Mouse (Mus musculus) liver, embryonic 12.5 days (tissue): ENCODE results near the gene Ppp6r3. TPM values are rescaled to one million over a fixed set of nuclear protein-coding genes. Genes with fewer than 3 reads are reported as not detected.
A peak's percentile ranks its signal among the peaks of the same experiment; 100 is the strongest.

Experiments
- ATAC-seq: fragments of 200-750 bp; cut with Nextera tagmentation; 2 replicates; pipeline ENCODE4 v1.8.0; 2017; ENCODE audit warnings: moderate number of reproducible peaks, mild to moderate bottlenecking, moderate library complexity
- H3K27ac ChIP-seq: fragments of 300-500 bp; sonication (generic); 2 replicates; pipeline ENCODE4 v1.5.1; 2016; ENCODE audit warnings: mild to moderate bottlenecking
- H3K27me3 ChIP-seq: fragments of 300-500 bp; sonication (generic); replicated peaks from 2 replicates; pipeline ENCODE4 v1.6.1; 2016; ENCODE audit warnings: mild to moderate bottlenecking, moderate library complexity
- H3K36me3 ChIP-seq: fragments of 300-500 bp; sonication (generic); 2 replicates; pipeline ENCODE4 v1.6.1; 2016; ENCODE audit warnings: mild to moderate bottlenecking, moderate library complexity
- H3K4me1 ChIP-seq: fragments of 300-500 bp; sonication (generic); 2 replicates; pipeline ENCODE4 v1.6.1; 2016
- H3K4me2 ChIP-seq: fragments of 300-500 bp; sonication (generic); 2 replicates; pipeline ENCODE4 v1.6.1; 2016; ENCODE audit warnings: mild to moderate bottlenecking, moderate library complexity
- H3K4me3 ChIP-seq: fragments of 300-500 bp; sonication (generic); 2 replicates; pipeline ENCODE4 v1.5.1; 2016; ENCODE audit warnings: mild to moderate bottlenecking, moderate library complexity
- H3K9ac ChIP-seq: fragments of 300-500 bp; sonication (generic); 2 replicates; pipeline ENCODE4 v1.6.1; 2016; ENCODE audit warnings: mild to moderate bottlenecking, moderate library complexity
- H3K9me3 ChIP-seq: fragments of 300-500 bp; sonication (generic); replicated peaks from 2 replicates; pipeline ENCODE4 v1.6.1; 2016; ENCODE audit warnings: mild to moderate bottlenecking, moderate library complexity
- WGBS: fragments of 180-500 bp; shearing (Covaris S2); methylation state at CpG from one replicate; pipeline ENCODE4 v1.1.7; 2016; ENCODE audit not compliant: insufficient replicate concordance; 5-methylcytosine and 5-hydroxymethylcytosine counted together
- polyA plus RNA-seq: library from polyadenylated mRNA; unstranded; fragments of >200 nt; fragmentation: Nextera tagmentation; extraction: Ambion mirVana; gene quantifications from 2 replicates; pipeline ENCODE4 v1.2.1, GENCODE M21; 2016

Gene Ppp6r3
- polyA plus RNA-seq, 1 experiment from 2014 or later, result 35.8 TPM

DNA sequence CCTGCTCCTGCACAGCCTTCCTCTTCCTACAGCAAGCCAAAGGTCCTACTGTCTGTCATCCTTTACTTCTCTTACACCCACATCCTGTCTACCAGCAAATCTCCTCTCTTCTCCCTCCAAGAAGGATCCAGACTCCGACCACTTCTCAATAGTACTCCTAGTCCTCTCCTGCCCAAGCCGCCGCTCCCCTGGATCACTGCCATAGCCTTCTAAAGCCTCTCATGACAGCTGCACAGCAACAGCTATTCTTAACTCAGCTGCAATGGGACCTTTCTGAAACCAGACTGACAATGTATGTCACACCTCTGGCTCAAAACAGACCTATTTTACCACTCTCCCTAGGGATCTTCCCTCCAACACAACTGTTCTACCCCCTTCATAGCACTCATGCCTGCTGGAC is 11.2 kb downstream of the Ppp6r3 start:
- Histone ChIP-seq H3K9ac (no peak overlapping the region), H3K9me3 (no peaks in the 10 kb centered on the region), H3K4me1 (peaks cover 48% of the 10 kb centered on the region), H3K4me2 (no peak overlapping the region), H3K27ac (no peak overlapping the region), H3K36me3 (peaks cover 32% of the 10 kb centered on the region), H3K27me3 (no peaks in the 10 kb centered on the region), H3K4me3 (no peak overlapping the region)
- ATAC-seq, result no peak
- WGBS, result 77% methylated on average over 3 of the region's 3 CpGs

DNA sequence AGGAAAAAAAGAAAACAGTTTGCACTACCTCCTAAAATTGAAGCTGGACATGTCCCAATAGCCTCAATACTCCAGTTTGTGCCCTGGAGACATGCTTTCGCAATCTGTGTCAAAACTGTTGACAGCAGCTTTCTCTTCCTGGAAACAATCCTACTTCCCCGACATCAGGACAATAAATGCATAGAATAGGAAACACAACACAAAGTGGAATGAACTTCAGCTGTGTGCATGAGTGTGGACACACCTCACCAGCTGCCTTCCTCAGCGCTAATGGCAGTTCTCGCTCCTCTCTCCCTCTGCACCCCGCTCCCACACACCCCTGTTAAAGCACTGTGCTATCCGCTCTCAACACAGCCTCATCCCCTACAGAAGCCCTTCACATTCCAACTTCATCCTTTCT is 12.8 kb downstream of the Ppp6r3 start:
- Histone ChIP-seq H3K4me2 (no peak overlapping the region), H3K27ac (no peak overlapping the region), H3K27me3 (no peaks in the 10 kb centered on the region), H3K36me3 (peaks cover 32% of the 10 kb centered on the region), H3K4me1 (peaks cover 35% of the 10 kb centered on the region), H3K4me3 (no peak overlapping the region), H3K9me3 (no peaks in the 10 kb centered on the region), H3K9ac (no peak overlapping the region)
- ATAC-seq, result 0 out of 2 replicates have a peak, but pooled peaks have one; percentile 35
- WGBS, result 91% methylated on average over 6 of the region's 6 CpGs

DNA sequence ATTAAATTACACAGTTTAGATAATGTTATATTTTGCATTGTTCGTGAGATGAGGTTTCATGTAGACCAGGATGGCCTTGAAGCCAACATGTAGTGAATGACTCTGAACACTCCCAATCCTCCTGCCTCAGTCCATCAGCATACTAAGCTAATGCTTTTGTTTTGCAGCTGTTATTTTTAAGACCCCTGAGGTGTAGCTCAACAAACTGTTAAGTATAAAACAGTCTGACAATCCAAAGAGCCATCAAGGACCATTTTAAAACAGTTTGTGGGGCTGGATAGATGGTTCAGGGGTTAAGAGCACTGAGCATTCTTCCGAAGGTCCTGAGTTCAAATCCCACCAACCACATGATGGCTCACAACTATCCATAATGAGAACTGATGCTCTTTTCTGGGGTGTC is 13.3 kb downstream of the Ppp6r3 start:
- no peak overlapping the region for H3K27ac ChIP-seq
- H3K4me1 ChIP-seq, result peaks cover 39% of the 10 kb centered on the region
- 89% methylated on average over 2 of the region's 2 CpGs for WGBS
- no peak overlapping the region for H3K9ac ChIP-seq
- ATAC-seq, result no peak
- H3K36me3 ChIP-seq, result peaks cover 32% of the 10 kb centered on the region
- no peaks in the 10 kb centered on the region for H3K27me3 ChIP-seq
- no peak overlapping the region for H3K4me3 ChIP-seq
- H3K4me2 ChIP-seq, result no peak overlapping the region
- no peaks in the 10 kb centered on the region for H3K9me3 ChIP-seq

DNA sequence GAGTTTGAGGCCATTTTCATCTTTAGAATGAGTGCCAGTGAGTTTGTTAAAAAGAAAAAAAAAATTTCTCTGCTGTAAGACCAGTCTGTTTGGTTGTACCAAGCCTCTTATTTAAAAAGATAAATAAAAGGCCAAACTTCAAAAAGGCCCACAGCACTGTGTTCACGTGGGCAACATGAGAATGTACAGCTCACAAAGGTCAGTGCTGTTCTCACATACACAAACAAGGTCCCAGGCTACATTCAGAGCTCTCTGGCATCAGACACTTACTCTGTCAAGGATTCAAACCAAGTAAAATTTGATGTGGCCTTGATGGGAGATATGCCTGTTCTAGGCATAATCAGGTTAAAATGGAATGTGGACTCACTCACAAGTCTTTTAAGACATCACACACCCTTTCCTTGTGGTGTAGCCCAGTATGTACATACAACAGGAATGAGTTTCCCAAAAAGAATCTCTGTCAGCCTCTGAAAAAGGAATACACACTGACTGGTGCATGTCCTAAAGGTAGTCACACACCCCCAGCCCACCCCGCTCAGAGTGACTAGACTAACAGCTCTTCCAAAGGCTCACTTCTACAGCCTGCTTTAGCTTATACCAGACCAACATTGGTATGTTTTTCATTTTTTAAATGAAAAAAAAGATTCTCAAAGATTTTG is 19.3 kb downstream of the Ppp6r3 start:
- H3K4me1 ChIP-seq, result peaks cover 32% of the 10 kb centered on the region
- H3K9me3 ChIP-seq, result no peaks in the 10 kb centered on the region
- H3K36me3 ChIP-seq, result peaks cover 14% of the 10 kb centered on the region
- no peak overlapping the region for H3K9ac ChIP-seq
- WGBS, result 80% methylated on average over 2 of the region's 2 CpGs
- H3K4me2 ChIP-seq, result no peak overlapping the region
- H3K27me3 ChIP-seq, result no peaks in the 10 kb centered on the region
- H3K27ac ChIP-seq, result no peak overlapping the region
- no peak for ATAC-seq
- H3K4me3 ChIP-seq, result no peak overlapping the region

GRCm38 (mm10) chr19:3554785-3555184 is 20.8 kb downstream of the Ppp6r3 start:
- peaks cover 2% of the 10 kb centered on the region for H3K36me3 ChIP-seq
- H3K9ac ChIP-seq, result no peak overlapping the region
- H3K4me3 ChIP-seq, result no peak overlapping the region
- H3K27ac ChIP-seq, result no peak overlapping the region
- H3K4me1 ChIP-seq, result peaks cover 25% of the 10 kb centered on the region
- no peak for ATAC-seq
- no peaks in the 10 kb centered on the region for H3K27me3 ChIP-seq
- H3K4me2 ChIP-seq, result no peak overlapping the region
- no peaks in the 10 kb centered on the region for H3K9me3 ChIP-seq
- WGBS, result 76% methylated on average over 8 of the region's 8 CpGs

GRCm38 (mm10) chr19:3551573-3552159 is 23.9 kb downstream of the Ppp6r3 start:
- no peak overlapping the region for H3K27ac ChIP-seq
- H3K4me3 ChIP-seq, result no peak overlapping the region
- H3K9ac ChIP-seq, result no peak overlapping the region
- no peak for ATAC-seq
- H3K27me3 ChIP-seq, result no peaks in the 10 kb centered on the region
- H3K9me3 ChIP-seq, result no peaks in the 10 kb centered on the region
- no peak overlapping the region for H3K4me2 ChIP-seq
- H3K4me1 ChIP-seq, result peaks cover 21% of the 10 kb centered on the region
- H3K36me3 ChIP-seq, result peaks cover 14% of the 10 kb centered on the region; the same call in 1 of the 2 replicates
- WGBS, result 69% methylated on average over 4 of the region's 4 CpGs

DNA sequence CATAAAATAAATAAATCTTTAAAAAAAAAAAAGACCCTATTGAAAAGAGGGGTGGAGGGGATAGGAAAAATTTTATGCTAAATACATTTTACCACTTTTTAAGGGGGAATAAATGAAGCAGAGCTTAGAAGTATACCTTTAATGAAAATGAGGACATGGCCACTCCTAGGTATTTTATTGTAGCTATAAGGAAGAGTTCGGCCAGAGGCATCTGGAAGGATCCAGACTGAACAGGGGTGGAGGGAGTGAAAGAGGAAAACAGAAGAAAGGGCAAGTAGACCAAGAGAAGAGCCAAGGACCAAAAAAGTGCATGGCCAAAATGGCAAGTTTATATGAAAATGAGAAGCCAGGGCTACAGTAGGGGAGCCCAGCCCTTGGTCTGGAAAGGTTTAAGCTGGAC is 25.4 kb downstream of the Ppp6r3 start:
- no peak overlapping the region for H3K4me2 ChIP-seq
- WGBS, result 89% methylated on average over 1 of the region's 1 CpGs
- H3K4me1 ChIP-seq, result peaks cover 33% of the 10 kb centered on the region
- H3K4me3 ChIP-seq, result no peak overlapping the region
- ATAC-seq, result no peak
- peaks cover 18% of the 10 kb centered on the region for H3K36me3 ChIP-seq
- no peak overlapping the region for H3K27ac ChIP-seq
- H3K27me3 ChIP-seq, result no peaks in the 10 kb centered on the region
- no peak overlapping the region for H3K9ac ChIP-seq
- H3K9me3 ChIP-seq, result no peaks in the 10 kb centered on the region

- H3K4me1 ChIP-seq, result peaks cover 33% of the 10 kb centered on the region
- H3K9me3 ChIP-seq, result no peaks in the 10 kb centered on the region
- H3K4me3 ChIP-seq, result no peak overlapping the region
- WGBS, result 88% methylated on average over 1 of the region's 1 CpGs
- H3K27ac ChIP-seq, result no peak overlapping the region
- no peak for ATAC-seq
- H3K27me3 ChIP-seq, result no peaks in the 10 kb centered on the region
- no peak overlapping the region for H3K4me2 ChIP-seq
- H3K9ac ChIP-seq, result no peak overlapping the region
- H3K36me3 ChIP-seq, result peaks cover 18% of the 10 kb centered on the region
Measured at GRCm38 (mm10) chr19:3549263-3549662, 26.3 kb downstream of the Ppp6r3 start.

DNA sequence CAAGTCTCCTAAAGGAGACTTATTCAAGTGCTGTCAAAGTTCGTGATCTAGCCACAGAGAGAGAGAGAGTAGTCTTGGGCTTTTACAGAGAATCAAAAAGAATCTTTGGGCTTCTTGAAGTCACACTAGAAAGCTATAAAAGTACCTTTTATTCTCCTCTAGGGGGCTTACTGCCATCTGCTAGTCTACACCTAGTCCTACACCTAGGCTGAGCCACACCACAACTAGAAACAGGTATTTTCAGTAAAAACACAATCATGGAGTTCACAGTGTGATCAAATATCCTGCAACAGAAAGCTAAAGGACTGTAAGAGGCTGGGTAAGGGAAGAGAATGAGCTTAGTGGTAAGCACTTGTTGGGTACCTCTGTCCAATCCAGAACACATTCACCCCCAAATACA is 27.2 kb downstream of the Ppp6r3 start:
- no peak overlapping the region for H3K4me2 ChIP-seq

GRCm38 (mm10) chr19:3544995-3545394 is 30.6 kb downstream of the Ppp6r3 start:
- WGBS, result 86% methylated on average over 2 of the region's 2 CpGs
- H3K4me2 ChIP-seq, result no peak overlapping the region
- H3K9ac ChIP-seq, result no peak overlapping the region
- peaks cover 33% of the 10 kb centered on the region for H3K4me1 ChIP-seq
- no peak overlapping the region for H3K27ac ChIP-seq
- peaks cover 44% of the 10 kb centered on the region for H3K36me3 ChIP-seq
- H3K4me3 ChIP-seq, result no peak overlapping the region
- no peaks in the 10 kb centered on the region for H3K9me3 ChIP-seq
- H3K27me3 ChIP-seq, result no peaks in the 10 kb centered on the region
- ATAC-seq, result no peak

More for the DNA sequence above, 27.2 kb downstream of the Ppp6r3 start:
- 85% methylated on average over 1 of the region's 1 CpGs for WGBS
- ATAC-seq, result no peak
- no peaks in the 10 kb centered on the region for H3K9me3 ChIP-seq
- H3K9ac ChIP-seq, result no peak overlapping the region
- H3K4me1 ChIP-seq, result peaks cover 30% of the 10 kb centered on the region
- H3K27ac ChIP-seq, result no peak overlapping the region
- H3K4me3 ChIP-seq, result no peak overlapping the region
- peaks cover 25% of the 10 kb centered on the region for H3K36me3 ChIP-seq
- no peaks in the 10 kb centered on the region for H3K27me3 ChIP-seq

DNA sequence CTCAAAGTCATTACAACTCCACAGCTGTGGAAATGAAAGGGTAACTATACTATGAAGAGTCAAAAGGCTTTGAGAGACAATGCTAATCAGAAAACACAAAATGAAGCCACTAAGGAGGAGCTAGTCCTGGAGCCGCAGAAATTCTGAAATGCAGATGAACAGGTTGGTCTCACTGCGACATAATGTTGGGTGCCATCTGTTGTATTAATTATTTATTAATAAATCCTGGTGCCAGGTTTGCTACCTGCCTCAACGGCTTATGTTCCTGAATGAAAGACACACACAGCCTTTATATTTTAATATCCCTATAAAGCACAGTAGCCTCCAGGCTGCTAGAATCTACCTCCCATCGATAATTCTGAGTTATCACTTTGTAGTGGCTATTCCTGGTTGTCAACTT is 33.0 kb downstream of the Ppp6r3 start:
- ATAC-seq, result no peak
- Histone ChIP-seq H3K9me3 (no peaks in the 10 kb centered on the region), H3K4me3 (no peak overlapping the region), H3K27ac (no peak overlapping the region), H3K4me1 (peaks cover 44% of the 10 kb centered on the region), H3K36me3 (peaks cover 38% of the 10 kb centered on the region), H3K9ac (no peak overlapping the region), H3K27me3 (no peaks in the 10 kb centered on the region), H3K4me2 (no peak overlapping the region)
- WGBS, result 90% methylated on average over 4 of the region's 4 CpGs

DNA sequence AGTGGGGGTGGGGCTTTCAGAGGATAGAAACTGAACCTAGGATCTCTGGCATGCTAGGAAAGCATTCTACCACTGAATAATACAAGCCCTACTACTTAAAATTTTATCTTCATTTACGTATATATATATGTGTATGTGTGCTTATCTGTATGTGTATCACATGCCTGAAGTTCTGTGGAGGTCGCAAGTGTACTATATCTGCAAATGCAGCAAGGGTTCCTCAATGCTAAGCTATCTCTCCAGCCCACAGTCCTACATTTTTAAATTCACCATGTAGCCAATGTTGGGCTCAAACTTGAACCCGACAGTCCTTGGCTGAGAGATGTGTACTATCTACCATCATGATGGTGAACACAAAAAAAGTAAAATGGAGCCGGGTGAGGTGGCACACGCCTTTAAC is 34.6 kb downstream of the Ppp6r3 start:
- Histone ChIP-seq H3K4me2 (no peak overlapping the region), H3K27ac (no peak overlapping the region), H3K4me1 (peaks cover 42% of the 10 kb centered on the region), H3K9ac (no peak overlapping the region), H3K9me3 (no peaks in the 10 kb centered on the region), H3K4me3 (no peak overlapping the region), H3K36me3 (peaks cover 30% of the 10 kb centered on the region), H3K27me3 (no peaks in the 10 kb centered on the region)
- peak; percentile 61 for ATAC-seq
- 60% methylated on average over 5 of the region's 5 CpGs for WGBS

DNA sequence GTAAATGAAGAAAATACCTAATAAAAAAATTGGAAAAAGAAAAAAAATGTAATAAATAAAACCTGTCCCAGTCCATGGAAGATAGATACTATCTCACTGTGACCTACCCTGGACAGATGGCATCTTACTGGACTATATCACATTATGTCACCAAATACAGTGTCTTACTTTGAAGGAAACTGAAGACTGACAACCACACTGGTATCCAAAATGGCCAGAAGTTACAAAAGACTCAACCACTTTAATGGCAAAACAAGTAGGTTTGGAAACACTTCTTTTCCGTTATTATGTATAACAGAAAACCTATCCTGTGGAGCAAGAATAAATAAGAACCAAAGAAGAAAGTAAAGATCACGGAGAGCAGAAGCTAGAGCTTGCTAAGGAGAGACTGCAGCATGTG is 35.3 kb downstream of the Ppp6r3 start:
- H3K4me3 ChIP-seq, result no peak overlapping the region
- H3K4me1 ChIP-seq, result peaks cover 36% of the 10 kb centered on the region
- H3K27ac ChIP-seq, result no peak overlapping the region
- H3K4me2 ChIP-seq, result no peak overlapping the region
- ATAC-seq, result no peak
- 87% methylated on average over 2 of the region's 2 CpGs for WGBS
- no peaks in the 10 kb centered on the region for H3K9me3 ChIP-seq
- peaks cover 29% of the 10 kb centered on the region for H3K36me3 ChIP-seq
- H3K27me3 ChIP-seq, result no peaks in the 10 kb centered on the region
- H3K9ac ChIP-seq, result no peak overlapping the region
